Mouse (Mus musculus): ENCODE measurements around the gene Crim1.

Crim1 gene

GRCm38 (mm10) chr17:78326381-78326780, 126.3 kb downstream of the Crim1 start:
- no peak for DNase-seq (ENCODE audit: low read depth, low spot score)

DNA sequence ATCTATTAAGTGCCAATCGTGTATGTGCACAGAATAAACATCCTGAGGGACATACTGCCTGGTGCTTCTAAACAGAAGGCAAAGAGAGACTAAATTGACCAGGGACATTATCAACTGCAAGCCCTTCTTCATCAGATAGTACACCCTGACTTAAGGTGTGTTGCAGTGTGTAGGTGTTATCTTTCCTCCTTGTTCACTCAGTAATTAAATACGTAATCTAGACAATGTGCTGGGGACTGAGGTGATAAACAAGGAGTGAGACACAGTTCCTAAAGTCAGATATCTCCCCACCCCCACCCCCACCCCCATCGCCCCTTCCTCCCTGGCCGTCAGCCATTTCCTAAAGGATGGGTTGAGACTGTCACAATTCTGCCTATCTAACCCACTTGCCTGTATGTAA, 127.1 kb downstream of the Crim1 start:
- no peak for DNase-seq (ENCODE audit: low read depth, low spot score)

GRCm38 (mm10) chr17:78328287-78328686, 128.2 kb downstream of the Crim1 start:
- no peak for DNase-seq (ENCODE audit: low read depth, low spot score)

DNA sequence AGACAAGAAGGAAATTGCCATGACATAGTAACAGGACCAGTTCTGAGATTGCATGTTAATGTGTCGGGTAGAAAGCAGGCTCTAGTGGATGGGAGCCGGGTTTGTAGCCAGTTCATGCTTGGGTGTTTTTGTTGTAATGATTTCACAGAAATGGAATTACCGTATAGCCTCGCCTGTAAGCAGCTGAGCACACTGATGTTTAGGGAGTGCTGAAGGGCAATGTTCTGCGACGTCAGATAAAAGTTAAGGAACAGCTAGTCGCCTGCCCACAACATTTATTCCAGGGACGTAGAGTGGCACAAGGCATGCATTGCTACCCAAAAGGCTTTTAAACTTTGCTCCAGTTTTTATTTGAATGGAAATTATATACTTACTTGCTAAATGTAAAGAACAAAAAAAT, 131.4 kb downstream of the Crim1 start:
- DNase-seq (ENCODE audit: low read depth, low spot score): no peak

- DNase-seq (ENCODE audit: low read depth, low spot score): no peak
Measured at GRCm38 (mm10) chr17:78333275-78333674, 133.2 kb downstream of the Crim1 start.

- no peak for DNase-seq (ENCODE audit: low read depth, low spot score)
Measured at GRCm38 (mm10) chr17:78335250-78335649, 135.2 kb downstream of the Crim1 start.

DNA sequence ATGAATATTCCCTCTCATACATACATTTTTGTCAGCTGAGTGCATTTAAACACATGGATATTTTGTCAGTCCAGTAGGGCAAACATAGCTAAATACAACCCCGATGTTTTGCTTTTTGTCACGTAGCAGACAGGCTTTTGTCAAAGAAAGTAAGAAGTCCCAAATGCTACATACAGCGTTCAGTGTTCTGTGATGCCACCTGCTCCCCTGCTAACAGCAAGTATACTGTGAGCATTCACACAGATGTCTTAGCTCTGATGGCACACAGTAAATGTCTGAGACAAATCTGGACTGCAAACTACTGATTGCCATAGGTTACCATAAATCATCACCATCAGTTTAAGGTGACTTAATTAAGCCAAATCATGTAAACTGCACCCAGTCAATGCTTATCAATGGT, 143.6 kb downstream of the Crim1 start:
- DNase-seq (ENCODE audit: low read depth, low spot score): no peak

- DNase-seq (ENCODE audit: low read depth, low spot score): no peak
Measured at GRCm38 (mm10) chr17:78347111-78347801, 147.2 kb downstream of the Crim1 start.

DNA sequence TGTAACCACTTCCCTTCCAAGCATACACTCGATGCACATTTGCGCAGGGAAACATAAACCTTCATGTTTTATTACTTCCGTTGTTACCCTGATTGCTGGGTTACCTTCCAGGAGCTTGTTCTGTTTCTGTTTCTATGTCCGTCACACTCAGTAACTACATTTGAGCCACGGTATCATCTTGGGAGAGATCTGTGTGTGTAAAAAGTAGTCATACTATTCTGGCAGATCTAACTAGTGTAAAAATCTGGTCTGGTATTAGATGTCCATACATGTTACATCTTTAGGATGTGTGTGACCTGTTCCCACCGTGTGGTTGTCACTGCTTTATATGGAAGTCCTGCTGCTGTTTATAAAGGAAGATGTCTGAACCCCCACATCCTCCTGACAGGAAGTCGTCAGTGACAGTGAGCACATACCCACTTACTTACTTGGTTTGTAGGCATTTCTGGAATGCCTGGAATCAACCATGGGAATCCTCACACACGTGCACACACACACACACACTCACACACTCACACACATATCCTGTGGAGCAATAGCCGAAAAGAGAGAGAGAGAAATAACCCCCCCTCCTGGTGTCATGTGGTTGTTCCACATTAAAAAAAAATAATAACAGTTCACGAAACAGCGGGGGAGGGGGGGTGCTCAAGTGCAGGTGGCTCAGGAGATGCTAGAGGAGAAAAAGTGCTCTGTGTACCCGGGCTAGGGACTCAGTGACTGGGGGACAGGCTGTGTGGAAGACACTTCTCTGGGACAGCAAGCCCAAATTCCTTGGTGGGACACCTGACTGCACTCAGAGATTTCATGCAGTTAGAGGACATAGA, 151.8 kb downstream of the Crim1 start:
- DNase-seq (ENCODE audit: low read depth, low spot score): no peak

GRCm38 (mm10) chr17:78352500-78352855, 152.4 kb downstream of the Crim1 start:
- no peak for DNase-seq (ENCODE audit: low read depth, low spot score)

DNA sequence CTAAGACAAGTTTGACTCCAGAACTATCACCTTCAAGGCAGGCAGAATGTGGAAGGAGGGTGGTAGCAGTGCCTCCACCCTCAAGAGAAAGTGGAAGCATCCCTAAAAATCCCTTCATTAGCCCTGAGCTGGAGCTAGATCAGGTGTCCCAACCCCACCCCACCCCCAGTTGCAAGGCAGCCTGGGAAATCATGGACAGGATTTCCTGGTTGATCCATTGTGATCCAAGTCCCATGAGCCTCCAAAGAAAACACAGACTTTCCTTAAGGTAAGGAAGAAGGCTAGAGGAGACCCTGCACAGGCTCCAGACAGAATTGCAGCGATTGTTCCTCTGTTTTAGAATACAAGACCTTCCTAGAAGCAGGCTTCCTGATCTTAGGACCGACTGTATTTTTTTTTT, 154.4 kb downstream of the Crim1 start:
- DNase-seq (ENCODE audit: low read depth, low spot score): no peak

DNA sequence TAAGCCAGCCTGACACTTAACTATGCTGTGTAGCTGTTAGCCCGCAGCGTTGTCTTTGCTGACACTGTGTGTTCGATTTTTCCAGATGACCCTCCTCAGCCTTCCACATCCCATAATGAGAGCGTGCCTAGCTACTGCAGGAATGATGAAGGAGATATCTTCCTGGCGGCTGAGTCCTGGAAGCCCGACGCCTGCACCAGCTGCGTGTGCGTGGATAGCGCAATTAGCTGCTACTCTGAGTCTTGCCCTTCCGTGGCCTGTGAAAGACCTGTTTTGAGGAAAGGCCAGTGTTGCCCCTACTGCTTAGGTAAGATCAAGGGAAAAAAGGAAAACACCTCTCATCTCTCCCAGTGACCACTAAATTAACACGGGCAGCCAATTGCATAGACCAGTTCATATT, 154.8 kb downstream of the Crim1 start:
- no peak for DNase-seq (ENCODE audit: low read depth, low spot score)

GRCm38 (mm10) chr17:78355611-78356010, 155.6 kb downstream of the Crim1 start:
- no peak for DNase-seq (ENCODE audit: low read depth, low spot score)

DNA sequence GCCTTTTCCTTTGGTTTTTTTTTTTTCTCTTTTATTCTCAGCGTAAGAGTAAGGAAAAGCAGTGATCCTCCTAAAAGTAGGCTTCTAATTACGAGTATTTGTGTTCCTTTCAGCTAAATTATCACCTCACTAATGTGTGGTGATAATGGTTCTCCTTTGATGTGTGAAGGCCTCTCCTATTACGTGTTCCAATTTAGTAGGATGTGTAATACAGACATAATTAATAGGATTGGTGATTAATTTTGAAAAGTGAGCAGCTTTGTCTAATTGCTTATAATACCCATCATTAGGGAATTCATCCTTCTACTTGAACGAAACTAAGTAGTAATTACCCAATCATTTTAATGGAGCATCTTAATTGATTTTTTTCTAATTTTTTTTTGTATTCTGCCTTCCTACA, 157.7 kb downstream of the Crim1 start:
- no peak for DNase-seq (ENCODE audit: low read depth, low spot score)

DNA sequence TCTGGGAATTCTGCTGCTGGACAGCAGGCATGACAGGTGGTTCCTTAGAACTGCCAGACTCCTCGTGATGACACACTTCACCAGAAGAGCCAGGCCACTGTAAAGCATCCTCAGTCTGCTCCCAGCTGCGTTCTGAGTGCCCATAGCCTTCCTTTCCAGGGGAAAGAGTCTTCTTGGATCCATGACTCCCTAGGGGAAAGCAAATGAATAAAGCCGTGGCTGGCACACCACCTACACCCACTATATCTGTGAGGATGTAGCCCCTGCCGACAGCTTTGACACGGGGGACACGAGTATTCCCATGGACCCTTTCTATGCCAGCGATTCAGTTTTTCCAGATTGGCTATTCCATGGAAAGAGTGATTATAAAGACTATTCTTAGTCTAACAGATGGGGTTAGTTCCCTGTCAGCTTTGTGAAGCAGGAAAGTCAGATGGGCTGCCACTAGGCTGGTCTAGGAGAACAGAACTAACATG, 158.2 kb downstream of the Crim1 start:
- DNase-seq (ENCODE audit: low read depth, low spot score): no peak

DNA sequence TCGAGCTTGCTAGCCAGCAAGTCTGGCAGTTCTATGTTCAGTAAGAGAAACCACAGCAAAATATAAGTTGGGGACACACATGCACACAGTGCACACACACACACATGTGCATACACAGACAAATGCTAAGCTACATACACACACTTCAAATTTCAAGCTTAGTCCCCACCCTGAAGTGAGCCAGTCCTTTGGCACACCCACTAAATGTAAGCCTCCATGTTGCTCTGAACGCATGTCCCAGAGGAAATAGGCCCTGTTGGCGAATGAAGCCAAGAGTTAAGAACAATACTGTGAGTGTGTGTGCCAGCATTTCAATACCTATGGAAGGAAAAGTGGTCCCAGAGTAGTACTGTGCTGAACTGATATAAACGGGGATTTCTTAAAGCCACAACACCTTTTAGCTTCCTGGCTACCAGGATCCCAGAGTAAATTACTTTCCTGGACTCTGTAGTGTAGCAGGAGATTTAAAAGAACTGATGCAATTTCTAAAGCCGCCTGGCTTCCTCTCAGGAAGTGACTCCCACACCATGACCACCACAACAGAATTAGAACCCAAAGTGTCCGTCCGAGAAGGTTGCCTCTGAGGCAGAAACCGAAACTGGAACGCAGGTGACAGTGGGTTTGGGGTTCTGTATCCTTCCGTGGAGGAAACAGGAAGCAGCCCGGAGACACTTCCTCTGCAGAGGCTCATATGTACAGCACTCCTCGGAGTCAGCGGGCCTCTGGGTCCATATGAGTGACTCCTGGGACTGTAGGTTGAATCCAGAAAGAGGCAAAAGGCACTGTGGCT, 162.1 kb downstream of the Crim1 start:
- no peak for DNase-seq (ENCODE audit: low read depth, low spot score)

DNA sequence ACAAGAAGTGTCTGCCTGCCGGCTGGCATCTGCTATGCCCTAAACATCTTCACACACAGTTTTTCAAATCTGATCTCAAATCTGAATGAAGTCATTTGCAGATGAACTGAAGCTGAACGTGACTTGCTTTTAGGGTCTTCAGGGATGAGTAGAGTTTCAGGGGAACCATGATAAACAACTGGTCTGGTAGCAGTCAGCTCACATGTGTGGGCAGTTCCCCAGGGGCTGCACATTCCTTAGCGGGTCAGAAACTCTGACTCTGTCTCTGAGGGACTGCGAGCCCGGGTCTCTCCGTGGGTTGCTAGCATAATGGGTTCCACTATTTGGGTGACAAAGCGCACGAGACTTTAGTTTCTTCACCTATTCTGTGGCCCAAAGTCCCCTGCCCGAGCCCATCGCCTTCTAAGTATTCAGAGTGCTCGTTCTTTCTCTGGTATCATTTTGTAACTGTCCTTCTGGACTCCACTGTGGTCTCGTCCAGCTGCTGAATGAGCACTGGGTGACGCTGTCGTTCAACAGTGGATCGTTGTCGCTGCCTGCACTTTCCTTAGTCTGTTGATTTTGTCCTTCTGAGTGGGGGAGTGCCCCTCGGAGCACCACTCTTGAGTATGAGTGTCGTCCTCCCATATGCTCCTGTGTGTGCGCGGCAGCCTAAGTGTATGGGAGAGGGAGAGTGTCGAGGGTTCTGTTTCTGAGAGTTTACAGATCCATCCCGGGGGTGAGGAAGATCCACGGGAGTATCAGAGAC, 164.7 kb downstream of the Crim1 start:
- DNase-seq (ENCODE audit: low read depth, low spot score): no peak

DNA sequence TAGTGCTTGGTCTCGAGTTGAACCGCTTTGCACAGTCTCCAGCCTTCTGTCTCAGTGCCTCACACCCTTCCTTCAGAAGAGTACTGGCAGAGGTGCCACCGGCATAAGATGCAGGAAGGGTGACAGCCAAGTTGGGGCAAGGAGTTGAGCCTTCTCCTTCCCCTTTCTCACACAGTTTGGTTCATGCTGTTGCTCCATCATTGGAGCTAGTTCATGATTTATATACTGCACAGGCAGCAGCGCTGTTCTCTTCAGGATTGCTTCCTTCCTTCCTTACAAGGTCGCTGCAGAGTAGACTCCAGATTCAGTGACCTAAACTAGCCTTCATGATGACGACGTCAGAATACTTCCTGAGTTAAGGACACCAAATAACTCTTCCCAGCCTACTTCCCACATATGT, 166.0 kb downstream of the Crim1 start:
- no peak for DNase-seq (ENCODE audit: low read depth, low spot score)

DNA sequence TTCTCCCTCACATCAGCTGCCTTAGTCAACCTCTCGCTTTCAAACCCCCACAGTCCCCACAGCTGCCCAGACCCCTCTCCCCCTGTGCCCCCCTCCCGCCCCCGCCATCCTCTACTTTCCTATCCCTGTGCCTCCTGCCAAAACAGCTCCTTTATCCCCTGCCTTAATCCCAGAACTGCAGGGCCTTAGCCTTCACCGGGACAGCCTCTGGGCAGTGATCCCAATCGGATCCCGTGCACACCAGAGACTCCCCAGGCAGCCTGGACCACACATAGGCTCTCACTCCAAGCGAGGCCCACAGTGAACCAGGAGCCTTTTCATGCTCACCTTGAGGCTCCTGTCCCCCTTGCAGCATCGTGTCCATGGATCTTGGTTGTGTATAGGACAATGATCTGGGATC, 168.4 kb downstream of the Crim1 start:
- no peak for DNase-seq (ENCODE audit: low read depth, low spot score)

DNA sequence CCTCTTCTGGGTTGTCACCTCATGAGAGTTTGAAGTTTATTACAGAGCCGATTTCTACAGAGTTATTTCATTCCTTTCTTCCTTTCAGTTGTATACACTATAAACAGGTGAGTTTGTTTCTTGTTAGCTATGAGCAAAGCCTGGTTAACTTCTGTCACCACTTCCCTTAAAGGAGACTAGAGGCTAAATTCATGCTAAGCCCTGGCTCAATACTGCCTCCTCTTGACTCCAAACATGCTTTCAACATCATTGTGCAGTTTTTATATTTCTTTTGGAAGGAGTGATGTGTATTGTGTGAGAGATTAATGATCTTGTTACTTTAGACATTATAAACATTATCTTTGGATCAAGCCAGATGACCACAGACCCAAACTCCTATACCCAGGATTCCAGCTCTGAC, 170.4 kb downstream of the Crim1 start:
- no peak for DNase-seq (ENCODE audit: low read depth, low spot score)

- DNase-seq (ENCODE audit: low read depth, low spot score): no peak
Measured at GRCm38 (mm10) chr17:78373174-78373573, 173.1 kb downstream of the Crim1 start.

DNA sequence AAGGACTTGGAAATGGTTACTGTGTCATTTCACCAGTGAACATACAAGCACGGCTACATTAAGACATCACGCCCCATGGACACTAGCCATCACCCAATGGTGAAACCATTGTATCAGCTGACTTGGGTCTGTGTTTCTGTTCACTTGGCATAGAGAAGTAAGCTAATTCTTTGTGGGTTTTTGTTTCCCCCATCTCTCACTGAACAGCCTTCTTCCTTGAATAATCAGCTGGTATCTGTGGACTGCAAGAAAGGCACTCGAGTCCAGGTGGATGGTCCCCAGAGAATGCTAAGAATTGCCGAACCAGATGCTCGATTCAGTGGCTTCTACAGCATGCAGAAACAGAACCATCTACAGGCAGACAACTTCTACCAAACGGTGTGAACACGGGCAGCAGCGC, 173.8 kb downstream of the Crim1 start:
- DNase-seq (ENCODE audit: low read depth, low spot score): no peak

Data from brain, embryonic 18.5 days (tissue).